Mouse (Mus musculus) liver (tissue): ENCODE measurements around the gene Cfap69.

Experiments used
- DNase-seq: peaks from one replicate; pipeline ENCODE4 v3.0.0-alpha.2; 2020; ENCODE audit warnings: mixed read lengths

The Cfap69 gene

DNA sequence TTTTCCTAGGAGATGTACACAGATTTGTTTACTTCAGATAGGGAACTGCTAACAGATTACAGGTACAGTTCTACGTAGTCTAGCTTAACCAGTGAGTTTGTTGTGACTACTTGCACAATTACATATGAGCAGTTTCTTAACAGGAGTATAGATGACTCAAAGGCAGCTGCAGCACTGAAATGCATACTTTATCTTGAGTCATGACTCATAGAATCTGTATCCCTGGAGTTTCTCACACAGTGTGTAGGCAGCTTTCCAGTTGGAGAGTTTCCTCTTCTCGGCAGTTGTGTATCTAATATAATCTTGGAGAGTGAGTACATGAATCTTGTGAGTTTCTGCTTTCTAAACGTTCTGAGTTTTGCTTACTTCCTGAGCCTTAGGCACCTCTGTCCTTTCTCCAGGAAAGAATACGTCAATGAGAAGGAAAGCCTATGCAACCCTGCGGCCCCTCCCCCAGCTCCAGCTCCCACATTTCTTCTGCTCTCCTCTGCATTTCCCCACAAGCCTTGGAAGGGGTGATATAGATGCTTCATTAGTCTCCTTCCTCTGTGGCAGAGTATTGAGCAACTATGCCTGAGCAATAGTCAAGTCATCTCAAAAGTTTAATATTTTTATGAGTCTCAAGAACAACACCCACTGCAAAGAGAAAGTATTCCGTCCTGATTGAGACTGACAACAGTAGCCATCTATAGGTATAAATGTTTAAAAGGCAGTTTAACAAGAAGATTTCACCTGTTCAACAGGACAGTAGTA lies 15.0 kb downstream of the Cfap69 start:
- no peak for DNase-seq

DNA sequence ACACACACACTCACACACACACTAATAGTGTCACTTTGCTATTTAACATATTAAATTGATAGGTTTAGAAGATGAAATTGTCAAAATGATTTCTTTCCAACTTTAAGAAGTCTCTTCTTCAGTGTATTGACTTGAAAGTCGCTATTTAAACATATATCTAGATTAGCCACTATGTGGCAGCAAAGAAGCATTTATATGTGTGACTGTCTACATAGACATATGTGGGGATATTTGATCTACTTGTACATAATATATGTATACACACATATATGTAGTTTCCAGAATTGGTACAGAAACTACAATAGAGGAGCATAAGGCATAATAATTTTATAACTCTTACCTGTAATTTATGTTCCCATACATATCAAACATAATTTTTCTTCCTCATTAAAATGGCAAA lies 17.9 kb downstream of the Cfap69 start:
- no peak for DNase-seq

DNA sequence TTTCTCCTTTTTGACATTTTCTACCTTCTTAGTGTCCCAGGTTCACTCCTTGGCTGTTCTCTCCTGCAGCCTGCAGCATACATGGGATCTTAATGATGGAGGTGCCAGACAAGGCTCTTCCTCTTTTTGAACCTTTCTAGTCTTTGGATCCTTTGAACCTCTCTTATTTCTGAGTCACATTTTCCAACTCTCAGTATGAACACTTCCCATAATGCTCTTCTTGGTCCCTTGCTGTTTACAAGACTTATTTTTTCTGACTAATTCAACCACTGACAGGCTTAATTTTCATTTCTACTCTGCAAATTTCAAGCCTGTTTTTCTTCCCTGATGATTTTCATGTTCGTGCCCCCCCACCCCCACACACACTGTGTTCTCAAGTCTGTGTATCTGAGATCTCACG lies 25.5 kb downstream of the Cfap69 start:
- no peak for DNase-seq

DNA sequence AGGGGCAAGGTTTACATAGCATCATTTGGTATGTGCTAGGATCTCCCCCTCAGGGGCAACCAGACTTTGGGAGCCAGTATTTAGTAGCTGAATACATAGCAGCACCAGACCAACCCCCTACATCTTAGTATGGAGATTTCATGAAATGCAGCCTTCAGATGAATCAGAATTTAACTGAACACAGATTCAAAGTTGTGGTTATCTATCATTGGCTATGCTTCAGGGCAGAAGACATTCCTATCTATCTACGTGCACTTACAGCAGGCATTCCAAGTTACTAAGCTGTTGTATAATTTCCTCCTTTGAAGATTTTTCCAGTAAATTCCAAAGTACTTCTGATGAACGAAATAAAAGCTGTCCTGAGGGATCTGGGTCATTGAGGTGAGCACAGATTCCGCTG lies 38.5 kb downstream of the Cfap69 start:
- DNase-seq = no peak

DNA sequence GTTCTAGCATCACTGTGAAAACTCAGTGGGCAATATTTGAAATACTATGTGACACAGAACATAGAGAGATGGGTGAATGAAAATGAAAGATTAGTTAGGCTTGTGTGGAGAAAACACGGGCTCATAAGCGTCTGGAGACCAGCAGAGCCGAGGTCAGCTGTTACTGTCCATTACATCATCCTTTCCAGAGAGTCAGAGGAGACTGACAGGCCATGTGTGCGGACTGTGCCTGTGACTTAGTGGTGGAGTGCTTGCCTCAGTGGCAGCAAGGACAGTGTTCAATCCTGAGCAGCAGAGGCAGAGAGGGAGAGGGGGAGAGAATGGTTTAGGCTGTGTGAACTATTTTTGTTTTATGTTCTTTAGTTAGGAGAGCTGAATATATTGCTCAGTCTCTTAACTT lies 45.7 kb downstream of the Cfap69 start:
- DNase-seq = no peak

DNA sequence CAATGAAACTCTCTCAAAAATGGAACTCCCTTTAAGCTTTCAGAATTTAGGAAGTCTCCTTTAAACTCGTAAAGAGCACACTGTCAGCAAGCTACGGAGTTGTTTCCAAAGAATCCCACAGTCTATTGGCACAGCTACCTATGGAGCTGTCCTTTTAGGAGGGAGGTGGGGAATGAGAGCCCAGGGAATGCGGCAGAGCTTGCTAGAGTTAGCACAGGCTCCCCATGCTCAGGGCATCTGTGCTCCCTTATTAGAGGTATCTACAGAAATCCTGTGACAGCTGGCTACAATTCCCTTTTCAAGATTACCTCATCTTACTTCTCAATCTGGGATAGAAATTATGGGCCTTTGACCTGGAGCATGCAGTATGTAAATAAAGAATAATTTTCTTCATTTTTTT lies 53.5 kb downstream of the Cfap69 start:
- DNase-seq = no peak

DNA sequence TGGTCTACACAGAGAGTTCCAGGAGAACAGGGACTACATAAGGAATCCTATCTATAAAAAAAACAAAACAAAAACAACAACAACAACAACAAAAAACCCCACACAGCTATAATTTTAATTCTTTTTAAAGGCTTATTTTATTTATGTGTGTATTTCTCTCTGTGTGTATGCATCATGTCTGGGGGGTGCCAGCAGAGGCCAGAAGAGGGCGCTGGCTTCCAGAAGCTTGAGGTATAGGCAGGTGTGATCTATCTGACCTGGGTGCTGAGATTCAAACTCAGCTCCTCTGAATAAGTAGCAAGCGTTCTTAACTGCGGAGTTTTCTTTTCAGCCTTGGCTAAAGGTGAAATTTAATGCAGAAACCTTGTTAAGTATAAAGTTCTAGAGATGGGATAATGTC lies 76.4 kb downstream of the Cfap69 start:
- DNase-seq = no peak

DNA sequence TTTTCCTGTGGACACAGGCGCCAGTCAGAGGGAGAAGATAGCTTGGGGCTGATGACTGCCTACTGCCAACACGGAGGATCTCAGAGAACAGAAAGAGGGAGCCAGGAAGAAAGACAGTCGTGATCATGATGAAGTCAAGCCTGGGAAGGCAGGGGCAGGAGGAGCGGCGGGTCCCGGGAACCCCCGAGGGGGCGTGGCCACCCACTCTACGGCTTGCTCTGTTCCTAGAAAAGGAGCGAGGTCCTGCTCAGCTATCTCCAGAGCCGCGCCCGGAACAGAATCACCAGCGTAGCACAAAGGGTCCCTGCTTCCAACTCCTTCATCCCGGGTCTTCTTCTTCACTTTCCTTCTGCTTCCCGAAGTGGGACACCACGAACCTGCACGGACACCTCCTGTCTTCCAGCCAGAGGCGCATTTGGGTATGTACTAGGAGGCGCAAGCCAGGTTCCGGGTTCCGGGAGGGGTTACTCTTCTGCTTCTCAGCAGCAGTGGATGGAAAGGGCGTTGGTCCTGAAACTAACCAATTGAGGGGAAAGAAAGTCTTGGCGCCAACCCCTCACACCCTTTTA lies 90.2 kb downstream of the Cfap69 start, which contains the start of gene Gm8773:
Gene Gm8773, plus strand, starts transcription at position 51 of the 569 bp plus-strand sequence.
- peak; percentile 48 for DNase-seq

DNA sequence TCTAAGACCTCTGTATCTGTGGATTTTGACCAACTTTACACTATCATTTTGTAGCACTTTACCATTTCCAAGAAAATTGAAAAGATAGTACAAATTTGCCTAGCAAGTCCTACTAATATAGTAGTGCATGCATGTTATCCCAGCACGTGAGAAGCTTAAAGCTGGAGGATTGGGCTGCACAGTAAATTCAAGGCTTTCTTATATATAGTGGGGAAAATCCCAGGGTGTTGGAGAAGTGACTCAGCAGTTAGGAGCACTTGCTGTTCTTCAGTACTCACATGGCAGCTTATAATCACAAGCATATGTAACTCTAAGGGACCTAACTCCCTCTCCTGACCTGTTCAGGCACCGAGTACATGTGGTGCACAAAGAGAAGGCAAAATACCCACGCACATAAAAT lies 101.6 kb downstream of the Cfap69 start:
- DNase-seq = no peak

DNA sequence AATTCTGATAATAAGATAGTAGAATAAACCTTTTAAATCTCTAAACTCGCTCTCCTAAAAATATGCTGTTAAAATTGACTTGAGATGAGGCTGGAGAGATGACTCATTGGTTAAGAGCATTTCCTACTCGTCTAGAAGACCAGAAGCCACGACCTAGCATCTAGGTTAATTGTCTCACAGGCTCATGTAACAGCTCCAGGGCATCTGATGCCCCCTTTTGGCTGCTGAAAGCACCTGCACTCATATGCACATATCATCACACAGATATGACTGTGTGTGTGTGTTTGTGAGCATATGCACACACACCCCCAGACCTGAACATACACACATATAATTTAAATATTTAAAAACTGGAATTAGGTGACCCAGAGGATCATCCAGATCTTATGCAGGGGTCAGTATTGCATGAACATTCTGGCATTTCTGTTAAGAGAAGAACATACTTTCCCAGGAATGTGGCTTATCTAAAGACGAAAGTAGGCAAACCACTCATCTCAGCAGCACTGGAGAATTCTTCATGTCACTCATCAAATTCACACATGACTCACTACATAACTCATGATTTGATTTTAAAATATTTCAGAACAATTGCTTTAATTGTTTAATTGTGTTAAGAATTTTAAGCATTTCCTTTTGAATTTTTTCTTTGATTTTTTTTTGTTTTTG lies 102.9 kb downstream of the Cfap69 start:
- no peak for DNase-seq

DNA sequence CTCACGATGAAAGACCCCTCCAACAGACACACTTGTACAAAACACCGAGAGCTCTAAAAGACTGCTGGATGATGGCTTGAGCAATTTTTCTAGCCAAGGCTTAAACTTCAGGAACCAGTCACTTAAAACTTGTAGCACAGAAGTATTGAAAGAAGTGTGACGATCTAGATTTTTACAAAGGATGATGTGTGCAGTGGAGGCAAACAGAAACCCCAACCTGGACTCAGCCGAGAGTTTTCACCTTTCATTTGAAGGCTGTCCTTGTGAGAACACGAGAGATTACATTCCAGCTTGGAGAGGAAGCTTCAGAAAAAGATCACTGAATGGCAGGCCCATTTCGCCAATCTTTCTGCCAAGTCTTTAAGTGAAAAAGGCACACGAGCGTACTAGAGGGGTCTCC lies 104.2 kb downstream of the Cfap69 start:
- no peak for DNase-seq

DNA sequence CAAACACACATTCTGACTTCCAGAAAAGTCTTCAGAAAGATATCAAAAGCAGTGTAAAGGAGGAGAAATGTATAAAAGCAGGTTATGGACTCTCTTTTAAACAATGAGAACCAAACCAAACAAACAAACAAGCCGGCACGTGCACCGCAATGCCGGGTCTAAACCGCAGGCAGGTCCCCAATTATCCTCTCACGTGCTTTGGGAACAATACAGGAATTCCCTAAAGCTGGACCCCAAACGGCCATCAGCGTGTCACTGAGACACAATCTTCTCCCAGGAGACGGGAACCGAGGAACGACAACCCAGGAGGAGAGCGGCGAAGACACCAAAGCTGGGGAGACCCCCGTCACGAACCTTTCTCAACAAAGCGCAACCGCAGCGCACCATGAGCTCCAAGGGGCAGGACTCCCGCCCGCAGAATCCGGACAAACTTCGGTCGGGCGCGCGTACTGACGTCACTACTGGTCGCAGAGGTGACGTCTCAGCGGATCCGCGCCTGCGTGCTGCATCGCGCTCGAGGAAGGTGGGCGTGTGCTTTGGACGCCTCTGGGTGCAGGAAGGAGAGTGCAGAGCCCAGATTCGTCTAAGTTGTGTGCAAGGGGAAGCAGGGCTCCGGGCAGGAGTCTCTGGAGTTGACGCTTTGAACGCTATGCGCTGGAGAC lies 104.8 kb downstream of the Cfap69 start, which contains the start of gene Gtpbp10:
Gene Gtpbp10, minus strand, starts transcription at position 460 of the 662 bp plus-strand sequence.
- peak; percentile 89 for DNase-seq

DNA sequence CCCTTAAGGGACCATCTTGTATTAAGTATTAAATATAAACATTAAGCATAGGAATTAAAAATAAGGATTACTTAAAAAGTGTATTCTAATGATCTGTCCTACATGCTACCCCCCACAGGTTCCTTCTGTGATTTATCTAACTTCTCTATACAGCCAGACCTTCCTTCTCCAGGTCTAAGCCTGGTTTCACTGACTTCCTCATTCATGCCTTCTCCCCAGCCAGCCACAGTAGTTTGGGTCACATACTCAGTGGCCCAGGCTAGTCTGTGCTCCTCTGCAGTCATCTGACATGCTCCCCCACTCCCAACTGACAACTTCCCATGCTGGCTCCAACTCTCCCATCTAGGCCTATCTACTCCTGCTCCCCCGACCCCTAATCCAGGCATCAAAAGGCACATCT lies 112.9 kb downstream of the Cfap69 start:
- DNase-seq = no peak

DNA sequence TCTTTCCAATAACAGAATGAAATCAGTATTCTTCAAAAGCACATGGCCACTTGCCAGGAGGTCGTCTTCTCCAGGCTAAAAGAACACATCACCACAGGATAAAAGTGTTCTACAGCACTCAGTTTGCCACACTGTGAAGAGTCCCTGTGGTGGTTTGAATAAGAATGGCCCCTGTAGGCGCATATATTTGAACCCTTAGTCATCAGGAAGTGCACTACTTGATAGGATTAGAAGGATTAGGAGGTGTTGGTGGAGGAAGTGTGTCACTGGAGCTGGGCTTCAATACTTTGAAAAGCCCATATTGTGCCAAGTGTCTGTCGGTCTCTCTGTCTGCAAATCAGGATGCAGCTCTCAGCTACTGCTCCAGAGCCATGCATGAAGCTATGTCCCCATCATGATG lies 123.7 kb downstream of the Cfap69 start:
- DNase-seq = no peak

DNA sequence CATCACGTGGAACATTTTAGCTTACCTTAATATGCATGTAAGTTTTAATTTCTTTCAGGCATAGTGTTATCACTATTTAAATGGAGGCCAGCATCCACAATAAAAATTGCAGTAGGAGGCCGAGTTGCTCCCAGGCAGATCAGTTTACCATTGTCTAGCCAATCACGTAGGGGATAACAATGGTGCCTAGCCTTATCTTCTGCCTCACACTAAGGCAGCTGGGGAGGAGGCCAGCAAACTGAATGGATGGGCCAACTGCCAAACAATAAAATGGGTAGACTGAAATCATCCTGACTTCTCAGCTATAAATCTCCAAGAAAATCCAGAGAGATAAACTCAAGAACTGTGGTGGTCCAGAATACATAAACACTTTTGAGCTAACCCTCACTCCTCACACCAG lies 124.3 kb downstream of the Cfap69 start:
- DNase-seq = no peak

DNA sequence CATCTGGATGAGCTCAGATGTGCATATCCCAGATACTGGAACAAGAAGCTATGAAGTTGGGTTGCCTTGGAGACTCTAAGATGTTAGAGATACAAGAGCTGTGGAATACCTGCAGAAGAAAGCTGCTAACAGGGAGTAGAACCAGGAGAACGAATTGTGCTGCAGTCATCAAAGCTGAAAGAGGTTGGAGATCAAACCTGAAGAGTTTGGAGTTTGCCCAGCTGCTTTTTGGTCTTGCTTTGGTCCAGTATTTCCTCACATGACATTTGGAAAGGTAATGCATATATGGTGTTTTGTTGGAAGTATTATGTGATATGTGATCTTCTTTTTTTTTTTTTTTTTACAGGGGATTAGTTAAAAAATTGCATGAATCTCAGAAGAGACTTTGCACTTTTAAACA lies 127.9 kb downstream of the Cfap69 start:
- no peak for DNase-seq

DNA sequence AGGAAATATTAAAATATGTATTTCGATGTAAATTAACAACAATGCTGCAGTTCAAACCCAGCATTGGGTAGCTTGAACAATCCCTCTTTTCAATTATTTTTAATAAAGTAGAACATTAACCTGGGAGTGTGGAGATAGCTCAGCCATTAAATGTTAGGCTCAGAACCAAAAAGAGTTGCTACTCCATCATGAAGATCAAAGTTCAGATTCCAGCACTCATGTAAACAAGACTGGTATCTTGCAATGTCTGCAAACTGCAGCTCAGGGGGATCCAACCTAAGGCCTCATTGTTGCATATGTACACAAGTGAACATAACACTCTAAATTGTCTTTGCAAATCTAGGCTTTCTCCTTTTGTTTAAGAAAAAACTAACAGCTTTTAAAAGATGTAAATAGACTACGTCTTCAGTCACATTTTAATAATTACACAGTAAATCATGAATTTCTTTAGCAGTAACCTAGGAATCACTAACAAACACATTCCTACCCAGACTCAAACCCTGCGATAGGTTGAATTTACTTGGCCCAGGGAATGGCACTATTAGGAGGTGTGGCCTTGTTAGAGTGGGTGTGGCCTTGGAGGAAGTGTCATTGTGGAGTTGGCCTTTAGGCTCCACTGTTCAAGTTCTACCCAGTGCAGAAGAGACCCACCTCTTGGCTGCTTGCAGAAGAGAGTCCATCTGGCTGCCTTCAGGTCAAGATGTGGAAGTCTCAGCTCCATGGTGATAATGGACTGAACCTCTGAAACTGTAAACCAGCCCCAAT lies 130.2 kb downstream of the Cfap69 start:
- DNase-seq = no peak
